Mouse (Mus musculus): ENCODE results near the gene Gjc2. TPM values are rescaled to one million over a fixed set of nuclear protein-coding genes. Genes with fewer than 3 reads are reported as not detected.

The Gjc2 gene
- polyA plus RNA-seq, 1 experiment from 2014 or later, result 0.20 TPM

DNA sequence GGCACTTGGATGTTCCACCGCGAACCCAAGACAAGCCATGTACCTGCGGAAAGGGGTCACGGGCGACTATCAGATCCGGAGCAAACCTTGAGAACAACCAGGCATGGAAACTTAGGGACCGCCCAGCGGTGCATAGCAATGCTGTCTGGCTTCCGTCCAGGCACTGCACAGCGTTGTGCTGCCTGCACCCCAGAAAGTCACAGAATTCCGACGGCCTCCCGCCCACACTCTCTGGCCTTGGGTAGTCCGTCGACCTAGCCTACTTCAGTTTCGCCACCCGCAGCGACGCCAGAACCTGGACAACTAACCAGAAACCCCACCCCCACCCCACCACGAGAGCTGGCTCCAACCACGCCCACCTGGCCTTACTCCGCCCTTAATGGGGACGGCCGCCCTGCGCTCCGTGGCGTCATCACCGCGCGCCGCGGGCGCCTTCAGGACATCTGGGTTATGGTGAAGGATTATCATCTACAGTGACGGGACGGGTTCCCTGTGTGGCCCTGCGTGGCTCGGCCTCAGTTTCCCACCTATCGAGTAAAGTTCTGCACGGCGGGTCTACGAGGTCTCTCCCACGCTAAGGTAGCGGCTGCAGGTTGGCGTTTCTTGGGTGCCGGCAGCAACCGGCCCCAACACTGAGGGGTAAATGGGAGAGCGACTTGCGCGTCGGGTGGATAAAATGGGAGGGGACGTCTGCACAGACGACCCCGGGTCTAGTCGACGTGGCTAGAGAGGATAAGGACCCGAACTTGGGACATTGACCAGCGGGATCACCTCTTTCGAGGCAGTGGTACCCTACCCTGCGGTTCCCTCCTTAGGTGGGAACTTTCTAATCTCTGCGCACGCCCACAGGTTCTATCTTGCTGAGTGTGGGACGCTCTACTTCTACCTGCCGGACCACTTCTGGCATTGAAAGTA lies 19.3 kb upstream of the Gjc2 start, which contains the start of gene Mrpl55:
Gene Mrpl55, plus strand, starts transcription at position 406 of the 915 bp plus-strand sequence.
- Histone ChIP-seq H3K4me3 (peak within 1 kb of the TSS; percentile 81), H3K4me2 (replicated peaks) (peak within 1 kb of the TSS; percentile 96), H3K27ac (replicated peaks) (peak within 1 kb of the TSS; percentile 59), H3K9ac (replicated peaks) (peak within 1 kb of the TSS; percentile 81), H3K36me3 (peaks cover 22% of the 10 kb centered on the region), H3K9me3 (no peaks in the 10 kb centered on the region), H3K27me3 (no peaks in the 10 kb centered on the region), H3K4me1 (peaks cover 20% of the 10 kb centered on the region)
- under 1% methylated on average over 63 of the region's 63 CpGs for WGBS
- ATAC-seq (replicated peaks), result peak; percentile 93

DNA sequence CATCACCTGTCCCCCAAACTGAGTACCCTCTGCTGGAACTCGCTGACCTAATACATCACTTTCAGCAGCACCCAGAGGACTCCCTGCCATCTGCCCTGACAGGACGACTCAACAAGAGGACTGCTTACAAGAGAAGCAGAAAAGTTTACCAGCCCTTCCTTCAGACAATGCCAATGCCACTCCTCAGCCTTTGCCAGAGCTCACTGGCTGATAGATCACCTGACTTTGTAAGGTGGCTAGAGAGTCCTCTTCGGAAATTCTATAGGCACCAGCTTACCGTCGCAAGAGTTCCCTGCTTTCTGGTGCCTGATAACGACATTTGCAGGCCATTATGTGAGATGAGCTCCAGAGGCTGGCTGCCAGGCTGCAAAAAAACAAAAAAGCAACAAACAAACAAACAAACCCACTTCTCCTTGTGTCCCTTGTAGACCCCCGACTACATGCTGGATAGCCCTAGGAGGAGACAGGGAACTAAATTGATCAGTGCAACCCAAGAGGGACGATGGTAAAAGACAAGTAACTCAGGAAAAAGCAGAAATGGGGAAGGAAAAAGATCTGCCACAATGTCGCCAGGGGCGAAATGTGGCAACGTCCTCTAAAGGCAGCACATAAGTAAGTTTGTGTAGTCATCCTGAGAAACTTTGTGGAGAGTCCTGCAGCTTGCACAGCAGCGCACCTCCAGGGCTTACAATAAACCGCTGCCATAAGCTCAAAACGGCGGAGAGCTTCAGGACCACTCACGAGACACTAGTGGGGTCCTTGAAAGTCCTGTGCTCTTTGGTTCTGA lies 18.4 kb upstream of the Gjc2 start:
- ATAC-seq (replicated peaks), result peak; percentile 23; the same call in 1 of the 2 replicates
- peak overlapping the region; percentile 96 for H3K4me2 ChIP-seq (replicated peaks)
- H3K9me3 ChIP-seq, result no peaks in the 10 kb centered on the region
- peaks cover 20% of the 10 kb centered on the region for H3K36me3 ChIP-seq
- WGBS, result 34% methylated on average over 16 of the region's 16 CpGs
- H3K9ac ChIP-seq (replicated peaks), result peak overlapping the region; percentile 81
- peak overlapping the region; percentile 81 for H3K4me3 ChIP-seq
- peak overlapping the region; percentile 59 for H3K27ac ChIP-seq (replicated peaks)
- H3K27me3 ChIP-seq, result no peaks in the 10 kb centered on the region
- H3K4me1 ChIP-seq, result peaks cover 18% of the 10 kb centered on the region

GRCm38 (mm10) chr11:59196230-59196629 lies 13.2 kb upstream of the Gjc2 start:
- no peaks in the 10 kb centered on the region for H3K36me3 ChIP-seq
- no peak overlapping the region for H3K9ac ChIP-seq (replicated peaks)
- no peak for ATAC-seq (replicated peaks)
- H3K4me1 ChIP-seq, result peaks cover 3% of the 10 kb centered on the region
- H3K27ac ChIP-seq (replicated peaks), result no peak overlapping the region
- no peaks in the 10 kb centered on the region for H3K9me3 ChIP-seq
- H3K4me2 ChIP-seq (replicated peaks), result no peak overlapping the region
- no peak overlapping the region for H3K4me3 ChIP-seq
- H3K27me3 ChIP-seq, result no peaks in the 10 kb centered on the region

GRCm38 (mm10) chr11:59192059-59192386 lies 9.0 kb upstream of the Gjc2 start, which contains the start of gene Guk1:
Guk1 (minus strand) TSS chr11:59192212.
- peak within 1 kb of the TSS; percentile 89 for H3K27ac ChIP-seq (replicated peaks)
- peak; percentile 26 for ATAC-seq (replicated peaks)
- 6% methylated on average over 16 of the region's 16 CpGs for WGBS
- H3K4me1 ChIP-seq, result peaks cover 17% of the 10 kb centered on the region
- no peaks in the 10 kb centered on the region for H3K27me3 ChIP-seq
- no peaks in the 10 kb centered on the region for H3K36me3 ChIP-seq
- H3K9me3 ChIP-seq, result no peaks in the 10 kb centered on the region
- H3K4me2 ChIP-seq (replicated peaks), result peak within 1 kb of the TSS; percentile 63
- H3K4me3 ChIP-seq, result peak within 1 kb of the TSS; percentile 51
- peak within 1 kb of the TSS; percentile 63 for H3K9ac ChIP-seq (replicated peaks)

DNA sequence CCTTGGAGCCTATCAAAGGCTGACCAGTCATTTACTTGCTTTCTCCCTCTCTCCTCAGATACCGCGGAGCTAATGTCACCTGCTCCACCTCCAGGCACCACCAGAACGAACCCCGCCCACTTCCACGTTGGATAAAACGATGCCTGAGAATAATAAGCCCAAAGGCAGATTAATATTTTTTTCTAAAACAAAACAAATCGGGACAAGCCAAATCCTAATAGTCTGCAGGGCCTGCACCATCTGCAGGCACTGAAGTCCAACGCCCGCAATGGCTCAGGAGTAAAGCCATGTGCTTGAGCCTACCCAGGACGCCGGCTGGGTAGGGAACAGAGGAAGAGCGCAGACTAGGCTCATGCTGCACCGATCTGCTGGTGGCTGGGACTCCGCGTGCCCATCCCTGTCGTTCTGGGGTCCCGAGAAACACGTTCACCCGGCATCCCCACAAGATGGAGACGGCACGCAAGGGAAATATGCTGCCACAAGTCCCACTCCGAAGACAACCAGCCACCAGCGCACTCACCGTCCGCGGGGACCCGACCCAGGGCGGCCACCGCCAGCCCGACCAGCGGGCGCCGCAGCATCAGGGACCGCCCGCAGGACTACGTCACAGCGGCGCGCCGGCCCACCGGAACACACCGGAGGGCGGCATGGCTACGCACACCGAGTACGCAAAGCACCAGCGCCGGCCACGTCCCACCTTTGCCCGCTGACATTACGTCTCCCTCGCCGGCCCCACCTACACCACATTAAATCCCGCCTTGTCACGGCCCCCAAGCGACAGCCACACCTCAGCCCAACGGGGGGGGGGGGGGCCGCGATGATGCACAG lies 8.4 kb upstream of the Gjc2 start:
- peaks cover 17% of the 10 kb centered on the region for H3K4me1 ChIP-seq
- H3K4me3 ChIP-seq, result peak overlapping the region; percentile 51
- peaks cover 3% of the 10 kb centered on the region; the same call in 1 of the 2 replicates for H3K36me3 ChIP-seq
- H3K27me3 ChIP-seq, result no peaks in the 10 kb centered on the region
- WGBS, result under 1% methylated on average over 59 of the region's 59 CpGs
- no peaks in the 10 kb centered on the region for H3K9me3 ChIP-seq
- peak; percentile 96 for ATAC-seq (replicated peaks)
- peak overlapping the region; percentile 63 for H3K9ac ChIP-seq (replicated peaks)
- H3K4me2 ChIP-seq (replicated peaks), result peak overlapping the region; percentile 63
- peak overlapping the region; percentile 89 for H3K27ac ChIP-seq (replicated peaks)

DNA sequence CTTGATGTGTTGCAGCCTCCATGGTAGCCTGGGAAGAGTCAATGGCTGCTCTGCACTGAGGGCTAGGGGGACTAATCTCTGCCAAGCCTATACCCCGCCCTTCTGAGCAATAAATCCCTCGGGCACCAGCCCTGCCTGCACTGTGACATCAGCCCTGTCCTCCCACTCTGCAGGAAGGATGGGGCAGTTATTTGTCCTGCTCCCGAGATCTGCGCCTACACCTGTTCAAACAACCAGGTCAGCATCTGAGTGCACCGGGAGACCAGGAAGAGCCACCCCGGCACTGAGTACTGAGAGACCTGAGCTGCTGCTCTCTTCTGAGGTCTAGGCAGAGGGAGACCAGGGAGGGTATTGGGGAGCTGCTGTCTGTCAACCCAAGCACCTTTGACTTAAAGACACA lies 4.7 kb upstream of the Gjc2 start:
- no peak overlapping the region for H3K4me3 ChIP-seq
- H3K27me3 ChIP-seq, result no peaks in the 10 kb centered on the region
- 89% methylated on average over 6 of the region's 6 CpGs for WGBS
- no peaks in the 10 kb centered on the region for H3K9me3 ChIP-seq
- H3K36me3 ChIP-seq, result peaks cover 24% of the 10 kb centered on the region
- H3K27ac ChIP-seq (replicated peaks), result no peak overlapping the region
- no peak overlapping the region for H3K9ac ChIP-seq (replicated peaks)
- ATAC-seq (replicated peaks), result no peak
- no peak overlapping the region for H3K4me2 ChIP-seq (replicated peaks)
- H3K4me1 ChIP-seq, result peaks cover 17% of the 10 kb centered on the region

DNA sequence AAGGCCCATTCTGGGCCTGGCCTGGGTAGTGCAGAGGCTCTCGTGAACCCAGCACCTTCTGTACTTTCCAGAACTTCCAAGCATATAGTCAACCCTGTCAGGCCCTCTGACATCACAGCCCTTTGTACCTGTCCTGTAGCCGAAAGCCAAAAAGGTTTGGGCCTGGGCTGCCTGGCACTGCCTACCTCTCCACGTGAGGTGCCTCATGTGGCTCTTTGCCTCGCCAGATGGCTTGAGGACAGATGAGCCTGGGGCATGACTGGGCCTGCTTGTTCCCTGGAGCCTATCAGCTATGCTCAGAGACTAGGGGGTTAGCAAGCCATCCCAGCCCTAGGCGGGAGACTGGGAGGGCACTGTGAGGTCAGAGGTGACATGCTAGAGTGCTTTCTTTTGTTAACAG lies 2.5 kb upstream of the Gjc2 start:
- H3K4me1 ChIP-seq, result peaks cover 12% of the 10 kb centered on the region
- H3K4me2 ChIP-seq (replicated peaks), result no peak overlapping the region
- H3K9ac ChIP-seq (replicated peaks), result no peak overlapping the region
- WGBS, result 87% methylated on average over 5 of the region's 5 CpGs
- H3K4me3 ChIP-seq, result no peak overlapping the region
- no peaks in the 10 kb centered on the region for H3K9me3 ChIP-seq
- no peak overlapping the region for H3K27ac ChIP-seq (replicated peaks)
- H3K27me3 ChIP-seq, result no peaks in the 10 kb centered on the region
- no peak for ATAC-seq (replicated peaks)
- peaks cover 24% of the 10 kb centered on the region for H3K36me3 ChIP-seq

DNA sequence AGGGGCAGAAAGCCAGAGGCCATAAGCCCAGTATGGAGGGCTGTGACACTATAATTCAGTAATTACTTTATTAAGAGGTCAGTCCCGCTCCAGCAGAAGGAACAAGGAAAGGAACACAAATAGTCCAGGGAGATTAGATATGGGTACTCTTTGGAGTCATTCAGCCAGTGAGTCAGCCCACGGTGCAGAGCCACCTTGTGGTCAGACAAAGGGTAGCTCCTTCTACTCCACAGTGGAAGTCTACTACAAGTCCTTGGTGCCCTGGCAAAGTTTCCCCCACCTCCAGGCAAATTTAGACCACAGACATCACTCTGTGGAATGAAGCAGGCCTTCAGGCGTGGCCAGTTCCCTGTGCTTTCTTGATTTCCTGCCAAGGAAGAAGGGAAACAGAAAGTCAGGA lies 808 bp upstream of the Gjc2 start:
- Histone ChIP-seq H3K36me3 (peaks cover 24% of the 10 kb centered on the region), H3K9me3 (no peaks in the 10 kb centered on the region), H3K4me2 (replicated peaks) (no peak overlapping the region), H3K27me3 (peaks cover 8% of the 10 kb centered on the region; the same call in 1 of the 2 replicates), H3K4me3 (no peak overlapping the region), H3K27ac (replicated peaks) (no peak overlapping the region), H3K4me1 (no peaks in the 10 kb centered on the region), H3K9ac (replicated peaks) (no peak overlapping the region)
- 31% methylated on average over 3 of the region's 3 CpGs for WGBS
- ATAC-seq (replicated peaks), result no peak

- H3K4me3 ChIP-seq, result no peak overlapping the region
- H3K27ac ChIP-seq (replicated peaks), result no peak overlapping the region
- ATAC-seq (replicated peaks), result no peak
- no peaks in the 10 kb centered on the region for H3K9me3 ChIP-seq
- no peak overlapping the region for H3K9ac ChIP-seq (replicated peaks)
- WGBS, result 7% methylated on average over 34 of the region's 34 CpGs
- 0 out of 2 replicates have a peak, but pooled peaks cover 4% of the 10 kb centered on the region for H3K4me1 ChIP-seq
- H3K4me2 ChIP-seq (replicated peaks), result no peak overlapping the region
- H3K36me3 ChIP-seq, result no peaks in the 10 kb centered on the region
- peaks cover 55% of the 10 kb centered on the region for H3K27me3 ChIP-seq
These were observed 6.1 kb downstream of the Gjc2 start for GRCm38 (mm10) chr11:59176921-59177320.

DNA sequence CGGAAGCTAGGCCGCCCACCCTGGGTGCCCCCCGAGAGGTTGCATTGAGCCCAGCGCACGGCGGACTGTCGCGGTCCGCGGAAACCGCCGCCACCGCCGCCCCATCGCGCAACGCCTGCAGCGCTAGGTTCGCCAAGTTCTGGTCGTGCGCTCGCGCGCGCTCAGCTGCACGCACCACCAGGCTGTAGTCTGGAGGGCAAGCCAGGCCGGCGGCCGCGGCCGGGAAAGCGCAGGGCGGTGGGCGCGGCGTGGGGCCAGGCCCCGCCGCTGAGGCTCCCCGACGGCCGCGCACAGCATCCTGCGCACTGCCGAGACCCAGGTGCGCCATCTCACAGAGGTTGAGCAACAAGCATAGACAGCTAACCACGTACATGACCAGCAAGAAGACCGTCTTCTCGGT lies 6.5 kb downstream of the Gjc2 start:
- no peak overlapping the region for H3K9ac ChIP-seq (replicated peaks)
- no peak overlapping the region for H3K4me2 ChIP-seq (replicated peaks)
- 0 out of 2 replicates have a peak, but pooled peaks cover 4% of the 10 kb centered on the region for H3K4me1 ChIP-seq
- H3K4me3 ChIP-seq, result no peak overlapping the region
- no peaks in the 10 kb centered on the region for H3K9me3 ChIP-seq
- H3K36me3 ChIP-seq, result no peaks in the 10 kb centered on the region
- H3K27me3 ChIP-seq, result peaks cover 55% of the 10 kb centered on the region
- ATAC-seq (replicated peaks), result no peak
- H3K27ac ChIP-seq (replicated peaks), result no peak overlapping the region
- 3% methylated on average over 48 of the region's 48 CpGs for WGBS

DNA sequence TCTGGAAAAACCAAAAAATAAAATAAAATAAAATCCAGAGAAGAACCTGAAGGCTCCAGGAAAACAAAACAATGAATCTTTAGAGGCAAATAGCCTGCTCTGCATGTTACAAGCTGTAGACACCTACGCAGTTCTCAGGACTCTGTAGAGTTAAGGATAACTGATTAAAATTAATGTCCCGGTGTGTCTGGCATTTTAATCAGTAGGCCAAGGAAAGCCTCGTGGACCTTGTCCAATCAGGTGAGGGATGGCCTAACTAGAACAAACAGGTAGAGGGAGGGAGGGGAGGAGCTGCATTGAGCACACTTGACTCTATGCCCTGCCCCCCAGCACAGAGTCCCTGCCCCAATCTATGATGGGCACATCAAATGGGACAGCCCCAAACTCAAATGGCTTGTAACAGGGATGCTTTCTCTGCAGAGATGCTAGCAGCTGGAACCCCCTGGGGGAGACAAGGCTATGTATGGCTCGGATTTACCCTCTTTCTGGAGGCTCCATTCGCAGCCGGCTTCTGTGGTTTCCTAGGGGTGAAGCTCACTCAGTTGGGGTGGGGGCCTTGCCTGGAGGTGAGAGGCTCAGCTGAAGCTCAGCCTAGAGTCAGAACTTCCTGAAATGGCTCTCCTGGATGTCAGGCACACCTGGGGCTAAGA lies 8.7 kb downstream of the Gjc2 start:
- WGBS, result 56% methylated on average over 6 of the region's 6 CpGs
- ATAC-seq (replicated peaks), result no peak
- no peak overlapping the region for H3K9ac ChIP-seq (replicated peaks)

More for the DNA sequence above, 8.7 kb downstream of the Gjc2 start:
- H3K27me3 ChIP-seq, result peaks cover 49% of the 10 kb centered on the region
- H3K4me2 ChIP-seq (replicated peaks), result no peak overlapping the region
- no peak overlapping the region for H3K4me3 ChIP-seq
- no peaks in the 10 kb centered on the region for H3K9me3 ChIP-seq
- no peak overlapping the region for H3K27ac ChIP-seq (replicated peaks)
- H3K36me3 ChIP-seq, result no peaks in the 10 kb centered on the region
- H3K4me1 ChIP-seq, result 0 out of 2 replicates have a peak, but pooled peaks cover 4% of the 10 kb centered on the region
